Comparison of ENCODE assay signal across 8 mouse cellular contexts in genomic region chr6:95223537-95223936, GRCm38 (mm10).
DNase-seq lines count a peak whose midpoint lies in the region; TF ChIP-seq lines count a peak whose summit lies in the region.

No protein-coding gene starts in this region.

- peak; percentile 89 for TF ChIP-seq RAD21 in MEL (IDR thresholded peaks at IDR 0.05; ENCODE audit: low read depth, low read length)

- peaks cover 0 to 2% of the 10 kb centered on the region in 2 experiments; a peak in 1 of 4 replicates for H3K27me3 ChIP-seq in MEL (ENCODE audit: control insufficient read depth in 1 of 2, insufficient read depth in 2 of 2, low read length in 2 of 2)

- no peak overlapping the region for H3K27ac ChIP-seq in MEL (ENCODE audit: control insufficient read depth, low read depth, low read length)

- no peak overlapping the region for H3K4me3 ChIP-seq in MEL (ENCODE audit: control insufficient read depth in 1 of 2, insufficient read depth in 1 of 2, low read depth in 2 of 2, low read length in 2 of 2)

- no peak for TF ChIP-seq EP300 in MEL (IDR thresholded peaks at IDR 0.05; ENCODE audit: low read depth in 1 of 2, low read length in 2 of 2)

- no peaks in the 10 kb centered on the region for H3K36me3 ChIP-seq in MEL (ENCODE audit: control insufficient read depth in 1 of 2, insufficient read depth in 2 of 2, low read length in 2 of 2)

- no peaks in the 10 kb centered on the region for H3K79me2 ChIP-seq in MEL (ENCODE audit: control insufficient read depth, insufficient read depth, low read length, poor library complexity)

- no peak overlapping the region for H3K9ac ChIP-seq in MEL (ENCODE audit: control insufficient read depth, low read depth, low read length, poor library complexity, severe bottlenecking)

- intact Hi-C loops in heart, postnatal 14 days (cut with DNase I): loop anchor here (5.0 kb wide), 3 partner anchors 126 to 1784 kb away; no protein-coding TSS in a partner anchor

- no peaks in the 10 kb centered on the region for H3K9me3 ChIP-seq in MEL (replicated peaks; ENCODE audit: insufficient read depth, low read length)

- H3K4me1 ChIP-seq in MEL (ENCODE audit: control insufficient read depth in 1 of 2, insufficient read depth in 2 of 2, low read length in 2 of 2): no peaks in the 10 kb centered on the region

- TF ChIP-seq POLR2A in MEL (IDR thresholded peaks at IDR 0.05; ENCODE audit: control insufficient read depth in 1 of 2, insufficient read depth in 1 of 2, low read depth in 1 of 2, low read length in 2 of 2, poor library complexity in 1 of 2): no peak

- peak; percentile 80 for DNase-seq in MEL (ENCODE audit: low read depth, low spot score)
- peak; percentile 93 for DNase-seq in brain, adult 2 months (ENCODE audit: low read depth, low spot score)
- DNase-seq in fibroblast of lung, adult 2 months (ENCODE audit: low read depth): peak; percentile 13
- peak; percentile 72 to 90 for DNase-seq in heart, postnatal 14 days
- peak; percentile 66 to 83 for DNase-seq in layer of hippocampus, adult 8-10 months (ENCODE audit: low spot score in 2 of 2)
- DNase-seq in lung, postnatal 36 days: peak; percentile 88
- peak; percentile 90 for DNase-seq in right cerebral cortex, postnatal 14 days
- peak; percentile 77 for DNase-seq in urinary bladder, postnatal 25 days (ENCODE audit: low spot score)

- TF ChIP-seq CTCF in MEL (IDR thresholded peaks at IDR 0.05 in 2 of 3, conservative IDR thresholded peaks at IDR 0.05 in 1 of 3; ENCODE audit: control insufficient read depth in 1 of 3, insufficient read depth in 1 of 3, low read depth in 2 of 3, low read length in 3 of 3, poor library complexity in 1 of 3, severe bottlenecking in 1 of 3): peak; percentile 70 to 93 (median 75)

TF ChIP-seq in MEL, 35 proteins besides CTCF, POLR2A, EP300 and RAD21:
- TF ChIP-seq SMC3 (IDR thresholded peaks at IDR 0.05; ENCODE audit: low read depth, low read length) (peak; percentile 96), ZC3H11A (IDR thresholded peaks at IDR 0.05; ENCODE audit: low read depth, low read length) (peak; percentile 87), SIN3A (IDR thresholded peaks at IDR 0.05; ENCODE audit: low read length) (peak; percentile 78), CHD2 (IDR thresholded peaks at IDR 0.05; ENCODE audit: low read length) (no peak)

Comparison
In these comparisons a context has a peak if more than half of its experiments do, and no peak if none do; other contexts are left out.
1. DNase-seq: peak in every context shown above with its lines; median percentile 93 in brain, adult 2 months; 90 in right cerebral cortex, postnatal 14 days; 88 in lung, postnatal 36 days; 81 in heart, postnatal 14 days; 80 in MEL; 77 in urinary bladder, postnatal 25 days; 74 in layer of hippocampus, adult 8-10 months; 13 in fibroblast of lung, adult 2 months.